Mouse (Mus musculus) kidney, embryonic 16.5 days (tissue): ENCODE measurements around the gene Mctp2. TPM values are rescaled to one million over a fixed set of nuclear protein-coding genes. Genes with fewer than 3 reads are reported as not detected.
A peak's percentile ranks its signal among the peaks of the same experiment; 100 is the strongest.

Experiments
- ATAC-seq: fragments of 200-750 bp; cut with Nextera tagmentation; 2 replicates; pipeline ENCODE4 v1.8.0; 2017; ENCODE audit warnings: moderate TSS enrichment; ENCODE audit not compliant: low FRiP score, low TSS enrichment
- H3K27ac ChIP-seq: fragments of 300-500 bp; sonication (generic); 2 replicates; pipeline ENCODE4 v1.5.1; 2014; ENCODE audit warnings: low read length
- H3K27me3 ChIP-seq: fragments of 300-500 bp; sonication (generic); 2 replicates; pipeline ENCODE4 v1.6.1; 2014; ENCODE audit warnings: low read length, control low read depth, mixed read lengths; ENCODE audit not compliant: insufficient read depth
- H3K36me3 ChIP-seq: fragments of 300-500 bp; sonication (generic); 2 replicates; pipeline ENCODE4 v1.6.1; 2014; ENCODE audit warnings: low read length, control low read depth, mixed read lengths; ENCODE audit not compliant: insufficient read depth
- H3K4me1 ChIP-seq: fragments of 300-500 bp; sonication (generic); 2 replicates; pipeline ENCODE4 v1.6.1; 2014; ENCODE audit warnings: low read length, control low read depth, mixed read lengths; ENCODE audit not compliant: insufficient read depth
- H3K4me2 ChIP-seq: fragments of 300-500 bp; sonication (generic); replicated peaks from 2 replicates; pipeline ENCODE4 v1.6.1; 2014; ENCODE audit warnings: low read depth, low read length
- H3K4me3 ChIP-seq: fragments of 300-500 bp; sonication (generic); 2 replicates; pipeline ENCODE4 v1.5.1; 2014; ENCODE audit warnings: mild to moderate bottlenecking, low read length
- H3K9ac ChIP-seq: fragments of 300-500 bp; sonication (generic); replicated peaks from 2 replicates; pipeline ENCODE4 v1.6.1; 2014; ENCODE audit warnings: low read length
- H3K9me3 ChIP-seq: fragments of 300-500 bp; sonication (generic); 2 replicates; pipeline ENCODE4 v1.6.1; 2016; ENCODE audit warnings: low read length, control low read depth
- WGBS: fragments of 180-500 bp; shearing (Covaris S2); extraction: QIAGEN DNeasy Blood & Tissue Kit; methylation state at CpG from one replicate; pipeline ENCODE4 v1.1.7; 2014; 5-methylcytosine and 5-hydroxymethylcytosine counted together
- polyA plus RNA-seq: library from polyadenylated mRNA; unstranded; fragments of >200 nt; fragmentation: Nextera tagmentation; extraction: Ambion mirVana; gene quantifications from 2 replicates; pipeline ENCODE4 v1.2.1, GENCODE M21; 2015

Gene Mctp2
- polyA plus RNA-seq, 1 experiment from 2014 or later: 5.0 TPM

DNA sequence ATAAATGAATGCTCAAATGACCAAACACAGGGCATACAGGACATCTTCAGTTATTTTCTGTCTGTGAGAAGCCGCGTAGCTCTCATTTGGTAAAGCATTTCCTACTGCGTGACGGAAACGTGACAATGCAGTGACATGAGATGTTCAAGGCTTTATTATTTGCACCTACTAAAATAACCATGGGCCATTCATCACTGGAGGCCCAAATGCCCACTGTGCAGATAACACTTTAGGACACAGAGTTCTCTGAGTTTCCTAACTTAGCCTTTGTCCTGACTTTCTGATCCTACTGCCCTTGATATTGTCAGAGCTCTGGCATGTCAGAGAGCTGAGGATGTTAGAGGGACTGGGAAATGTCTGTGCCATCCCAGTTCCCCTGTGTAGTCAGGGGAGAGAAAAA is 97.1 kb downstream of the Mctp2 start:
- H3K4me1 ChIP-seq: peaks cover 24% of the 10 kb centered on the region
- no peaks in the 10 kb centered on the region for H3K27me3 ChIP-seq
- H3K4me3 ChIP-seq: no peak overlapping the region
- H3K27ac ChIP-seq: 0 out of 2 replicates have a peak overlapping the region, but pooled peaks have one; percentile 5
- ATAC-seq: no peak
- H3K4me2 ChIP-seq: no peak overlapping the region
- no peak overlapping the region for H3K9ac ChIP-seq
- no peaks in the 10 kb centered on the region for H3K36me3 ChIP-seq
- no peaks in the 10 kb centered on the region for H3K9me3 ChIP-seq
- WGBS: 75% methylated on average over 5 of the region's 5 CpGs

- Histone ChIP-seq H3K4me3 (no peak overlapping the region), H3K4me1 (peaks cover 28% of the 10 kb centered on the region), H3K27me3 (no peaks in the 10 kb centered on the region), H3K4me2 (0 out of 2 replicates have a peak overlapping the region, but pooled peaks have one; percentile 10), H3K36me3 (no peaks in the 10 kb centered on the region), H3K9me3 (no peaks in the 10 kb centered on the region), H3K9ac (no peak overlapping the region), H3K27ac (peak overlapping the region; percentile 78)
- 20% methylated on average over 6 of the region's 6 CpGs for WGBS
- ATAC-seq: peak; percentile 75
Measured at GRCm38 (mm10) chr7:72206841-72207240, 99.6 kb downstream of the Mctp2 start.

DNA sequence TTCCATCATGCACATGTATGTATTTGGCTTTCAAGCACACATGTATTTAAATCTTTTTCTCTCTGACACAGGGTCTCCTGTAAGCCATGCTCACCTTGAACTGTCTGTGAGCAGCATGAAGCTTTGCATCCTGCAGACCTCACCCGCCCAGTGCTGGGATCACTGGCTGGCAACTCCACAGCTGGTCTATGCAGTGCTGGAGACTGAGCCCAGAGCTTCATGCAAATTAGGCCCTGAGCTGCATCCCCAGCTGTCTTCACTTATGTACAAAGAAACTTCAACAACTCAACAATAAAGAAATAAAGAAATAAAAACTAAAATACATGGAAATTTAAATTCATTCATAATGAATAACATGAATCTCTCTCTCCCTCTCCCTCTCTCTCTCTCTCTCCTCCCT is 110.7 kb downstream of the Mctp2 start:
- Histone ChIP-seq H3K4me2 (no peak overlapping the region), H3K27me3 (no peaks in the 10 kb centered on the region), H3K9ac (no peak overlapping the region), H3K9me3 (no peaks in the 10 kb centered on the region), H3K36me3 (peaks cover 5% of the 10 kb centered on the region; the same call in 1 of the 2 replicates), H3K27ac (no peak overlapping the region), H3K4me3 (no peak overlapping the region), H3K4me1 (no peaks in the 10 kb centered on the region)
- 60% methylated on average over 1 of the region's 1 CpGs for WGBS
- no peak for ATAC-seq

- Histone ChIP-seq H3K9ac (no peak overlapping the region), H3K4me2 (no peak overlapping the region), H3K27me3 (no peaks in the 10 kb centered on the region), H3K9me3 (no peaks in the 10 kb centered on the region), H3K36me3 (no peaks in the 10 kb centered on the region), H3K4me3 (no peak overlapping the region), H3K4me1 (no peaks in the 10 kb centered on the region), H3K27ac (no peak overlapping the region)
- ATAC-seq: 0 out of 2 replicates have a peak, but pooled peaks have one; percentile 49
- 79% methylated on average over 1 of the region's 1 CpGs for WGBS
Measured at GRCm38 (mm10) chr7:72193304-72193703, 113.1 kb downstream of the Mctp2 start.

DNA sequence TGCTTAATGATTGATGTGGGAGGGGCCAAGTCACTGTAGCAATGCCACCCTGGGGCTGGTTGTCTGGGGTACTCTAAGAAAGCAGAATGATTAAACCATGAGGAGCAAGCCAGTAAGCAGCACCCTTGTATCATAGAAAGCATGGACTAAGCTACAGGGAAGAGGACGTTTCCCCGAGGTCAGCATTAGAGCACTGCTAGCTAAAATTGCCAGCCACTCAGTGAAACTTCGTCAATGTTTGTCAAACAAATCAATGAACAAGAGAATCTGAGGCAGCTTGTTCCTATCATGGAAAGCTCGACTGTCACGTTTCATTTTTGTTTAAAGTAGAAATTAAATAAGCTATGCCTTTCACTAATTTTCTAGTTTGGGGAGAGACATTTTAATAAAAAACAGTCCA is 124.8 kb downstream of the Mctp2 start:
- Histone ChIP-seq H3K36me3 (no peaks in the 10 kb centered on the region), H3K9ac (no peak overlapping the region), H3K9me3 (no peaks in the 10 kb centered on the region), H3K4me2 (no peak overlapping the region), H3K4me1 (no peaks in the 10 kb centered on the region), H3K27ac (no peak overlapping the region), H3K4me3 (no peak overlapping the region), H3K27me3 (no peaks in the 10 kb centered on the region)
- ATAC-seq: no peak
- WGBS: 85% methylated on average over 5 of the region's 5 CpGs

GRCm38 (mm10) chr7:72169320-72169719 is 137.1 kb downstream of the Mctp2 start:
- H3K27ac ChIP-seq: no peak overlapping the region
- no peaks in the 10 kb centered on the region for H3K4me1 ChIP-seq
- no peaks in the 10 kb centered on the region for H3K27me3 ChIP-seq
- 80% methylated on average over 2 of the region's 2 CpGs for WGBS
- ATAC-seq: no peak
- no peak overlapping the region for H3K4me3 ChIP-seq
- no peak overlapping the region for H3K9ac ChIP-seq
- no peaks in the 10 kb centered on the region for H3K36me3 ChIP-seq
- no peak overlapping the region for H3K4me2 ChIP-seq
- no peaks in the 10 kb centered on the region for H3K9me3 ChIP-seq

DNA sequence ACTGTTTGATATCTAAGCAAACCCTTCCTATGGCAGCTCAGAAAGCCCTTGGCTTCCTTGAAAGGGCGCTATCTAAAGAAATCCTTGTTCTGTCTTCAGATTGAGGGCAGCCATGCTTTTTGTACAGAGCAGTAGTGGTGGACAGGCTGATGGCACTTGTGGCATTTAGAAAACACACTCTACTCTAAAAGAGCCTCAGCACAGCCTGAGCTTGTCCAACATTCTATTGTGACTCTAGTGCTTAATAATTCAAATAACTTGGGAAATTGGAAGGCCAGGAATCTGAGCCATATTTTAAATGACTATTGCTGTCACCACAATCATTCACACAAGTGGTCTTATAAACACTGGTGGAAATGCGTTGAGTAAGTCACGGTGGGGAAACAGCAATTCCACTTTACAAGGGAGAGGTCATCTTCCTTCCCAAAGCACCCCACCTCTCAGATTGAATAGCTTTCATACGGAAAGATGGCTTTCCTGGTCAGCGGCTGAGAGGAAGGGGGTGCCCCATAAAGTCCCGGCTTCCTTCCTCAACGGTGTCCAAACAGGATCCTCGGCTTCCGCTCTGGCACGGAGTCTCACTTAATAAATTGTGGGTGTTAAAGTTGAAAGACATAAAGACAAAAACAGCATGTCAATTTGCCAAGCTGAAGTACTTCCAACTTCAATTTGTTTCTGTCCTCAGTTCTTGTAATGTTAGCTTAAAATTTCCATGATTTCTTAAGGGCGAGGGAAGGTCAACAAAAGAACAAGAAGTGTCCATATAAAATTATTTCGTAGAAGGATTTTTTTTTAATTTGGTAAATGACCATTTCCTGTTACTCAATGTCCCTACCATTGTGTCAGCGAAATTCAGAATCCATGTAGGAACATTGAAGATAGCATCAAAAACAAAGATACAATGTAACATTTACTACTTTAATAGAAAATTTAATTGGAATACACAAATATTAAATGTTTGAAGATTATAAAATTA is 140.4 kb downstream of the Mctp2 start:
- peak; percentile 54; the same call in 1 of the 2 replicates for ATAC-seq

DNA sequence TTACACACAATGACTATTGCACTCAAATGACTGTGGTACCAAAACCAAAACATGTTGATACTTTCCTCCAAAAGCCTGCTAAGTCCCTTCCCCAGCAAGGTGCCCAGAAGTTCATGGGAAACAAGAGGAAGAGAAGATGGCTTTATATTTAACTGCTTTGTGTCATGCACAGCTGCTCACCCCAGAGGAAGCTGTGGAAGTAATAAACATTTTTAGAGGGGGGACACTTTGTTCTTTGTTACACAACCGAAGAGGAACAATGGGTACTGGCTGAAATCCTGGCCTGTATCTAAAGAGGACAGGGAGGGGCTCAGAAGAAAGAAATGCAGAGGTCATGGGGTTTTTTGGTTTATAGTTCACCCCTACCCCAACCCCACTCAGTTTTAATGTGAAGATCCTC is 144.2 kb downstream of the Mctp2 start:
- ATAC-seq: peak; percentile 54
- Histone ChIP-seq H3K27me3 (no peaks in the 10 kb centered on the region), H3K9me3 (no peaks in the 10 kb centered on the region), H3K4me1 (peaks cover 6% of the 10 kb centered on the region; the same call in 1 of the 2 replicates), H3K36me3 (no peaks in the 10 kb centered on the region), H3K27ac (no peak overlapping the region), H3K4me3 (no peak overlapping the region), H3K4me2 (no peak overlapping the region), H3K9ac (no peak overlapping the region)
- 7% methylated on average over 1 of the region's 1 CpGs for WGBS

More for the DNA sequence above, 140.4 kb downstream of the Mctp2 start:
- Histone ChIP-seq H3K9ac (no peak overlapping the region), H3K4me2 (no peak overlapping the region), H3K27me3 (no peaks in the 10 kb centered on the region), H3K9me3 (no peaks in the 10 kb centered on the region), H3K27ac (peak overlapping the region; percentile 60; the same call in 1 of the 2 replicates), H3K4me1 (no peaks in the 10 kb centered on the region), H3K4me3 (no peak overlapping the region), H3K36me3 (no peaks in the 10 kb centered on the region)
- 56% methylated on average over 13 of the region's 13 CpGs for WGBS

DNA sequence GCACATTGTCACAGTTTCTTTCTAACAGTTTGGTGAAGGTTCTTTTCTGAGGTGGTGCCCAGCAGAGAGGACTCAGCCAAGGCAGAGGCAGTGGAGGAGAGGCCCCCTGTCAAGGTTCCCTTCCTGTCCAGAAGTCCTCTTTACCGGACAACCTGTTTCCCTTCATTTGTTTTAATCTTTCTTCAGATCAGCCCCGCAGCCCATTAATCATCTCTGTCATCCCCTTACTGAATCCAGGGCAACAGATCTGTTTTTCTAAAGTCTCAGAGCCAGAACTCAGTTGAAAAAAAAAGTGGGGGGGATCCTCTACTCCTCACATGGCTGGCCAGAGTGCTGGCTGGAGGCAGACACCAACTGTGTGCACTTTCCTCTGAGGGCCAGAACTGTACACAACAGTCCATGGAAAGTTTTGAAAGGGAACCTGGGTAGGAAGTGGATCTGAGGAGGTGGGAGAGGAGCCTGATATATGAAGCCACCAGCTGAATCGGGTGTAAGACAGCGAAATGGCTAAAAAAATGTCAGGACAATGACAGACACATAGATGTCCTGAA is 146.8 kb downstream of the Mctp2 start:
- Histone ChIP-seq H3K9me3 (no peaks in the 10 kb centered on the region), H3K27ac (peak overlapping the region; percentile 20; the same call in 1 of the 2 replicates), H3K36me3 (no peaks in the 10 kb centered on the region), H3K4me3 (no peak overlapping the region), H3K27me3 (no peaks in the 10 kb centered on the region), H3K4me2 (no peak overlapping the region), H3K9ac (no peak overlapping the region), H3K4me1 (peaks cover 6% of the 10 kb centered on the region; the same call in 1 of the 2 replicates)
- peak; percentile 54; the same call in 1 of the 2 replicates for ATAC-seq
- 25% methylated on average over 4 of the region's 4 CpGs for WGBS
